Mouse (Mus musculus) kidney, embryonic 16.5 days (tissue): Measurements from ENCODE around the gene Egfr. TPM values are rescaled to one million over a fixed set of nuclear protein-coding genes. Genes with fewer than 3 reads are reported as not detected.

ENCODE experiments used
- ATAC-seq: fragments of 200-750 bp; cut with Nextera tagmentation; 2 replicates; pipeline ENCODE4 v1.8.0; 2017; ENCODE audit warnings: moderate TSS enrichment; ENCODE audit not compliant: low FRiP score, low TSS enrichment
- H3K27ac ChIP-seq: fragments of 300-500 bp; sonication (generic); 2 replicates; pipeline ENCODE4 v1.5.1; 2014; ENCODE audit warnings: low read length
- H3K27me3 ChIP-seq: fragments of 300-500 bp; sonication (generic); 2 replicates; pipeline ENCODE4 v1.6.1; 2014; ENCODE audit warnings: low read length, control low read depth, mixed read lengths; ENCODE audit not compliant: insufficient read depth
- H3K36me3 ChIP-seq: fragments of 300-500 bp; sonication (generic); 2 replicates; pipeline ENCODE4 v1.6.1; 2014; ENCODE audit warnings: low read length, control low read depth, mixed read lengths; ENCODE audit not compliant: insufficient read depth
- H3K4me1 ChIP-seq: fragments of 300-500 bp; sonication (generic); 2 replicates; pipeline ENCODE4 v1.6.1; 2014; ENCODE audit warnings: low read length, control low read depth, mixed read lengths; ENCODE audit not compliant: insufficient read depth
- H3K4me2 ChIP-seq: fragments of 300-500 bp; sonication (generic); replicated peaks from 2 replicates; pipeline ENCODE4 v1.6.1; 2014; ENCODE audit warnings: low read depth, low read length
- H3K4me3 ChIP-seq: fragments of 300-500 bp; sonication (generic); 2 replicates; pipeline ENCODE4 v1.5.1; 2014; ENCODE audit warnings: mild to moderate bottlenecking, low read length
- H3K9ac ChIP-seq: fragments of 300-500 bp; sonication (generic); replicated peaks from 2 replicates; pipeline ENCODE4 v1.6.1; 2014; ENCODE audit warnings: low read length
- H3K9me3 ChIP-seq: fragments of 300-500 bp; sonication (generic); 2 replicates; pipeline ENCODE4 v1.6.1; 2016; ENCODE audit warnings: low read length, control low read depth
- WGBS: fragments of 180-500 bp; shearing (Covaris S2); extraction: QIAGEN DNeasy Blood & Tissue Kit; methylation state at CpG from one replicate; pipeline ENCODE4 v1.1.7; 2014; 5-methylcytosine and 5-hydroxymethylcytosine counted together
- polyA plus RNA-seq: library from polyadenylated mRNA; unstranded; fragments of >200 nt; fragmentation: Nextera tagmentation; extraction: Ambion mirVana; gene quantifications from 2 replicates; pipeline ENCODE4 v1.2.1, GENCODE M21; 2015

Gene Egfr
- polyA plus RNA-seq, 1 experiment from 2014 or later = 4.0 TPM

GRCm38 (mm10) chr11:16800507-16800906 lies 48.5 kb downstream of the Egfr start:
- Histone ChIP-seq H3K9ac (no peak overlapping the region), H3K4me2 (no peak overlapping the region), H3K4me1 (no peaks in the 10 kb centered on the region; the same call in 1 of the 2 replicates), H3K27ac (no peak overlapping the region), H3K9me3 (no peaks in the 10 kb centered on the region), H3K4me3 (no peak overlapping the region), H3K36me3 (no peaks in the 10 kb centered on the region), H3K27me3 (no peaks in the 10 kb centered on the region)
- ATAC-seq = peak; percentile 64; the same call in 1 of the 2 replicates
- 66% methylated on average over 6 of the region's 6 CpGs for WGBS

GRCm38 (mm10) chr11:16802668-16803067 lies 50.7 kb downstream of the Egfr start:
- ATAC-seq = no peak
- 73% methylated on average over 1 of the region's 1 CpGs for WGBS
- Histone ChIP-seq H3K36me3 (no peaks in the 10 kb centered on the region), H3K9ac (no peak overlapping the region), H3K4me3 (no peak overlapping the region), H3K4me1 (no peaks in the 10 kb centered on the region; the same call in 1 of the 2 replicates), H3K27me3 (no peaks in the 10 kb centered on the region), H3K27ac (no peak overlapping the region), H3K9me3 (no peaks in the 10 kb centered on the region), H3K4me2 (no peak overlapping the region)

GRCm38 (mm10) chr11:16804016-16804415 lies 52.0 kb downstream of the Egfr start:
- H3K4me2 ChIP-seq = no peak overlapping the region
- peak; percentile 87 for ATAC-seq
- H3K27ac ChIP-seq = no peak overlapping the region
- H3K9ac ChIP-seq = no peak overlapping the region
- no peaks in the 10 kb centered on the region for H3K9me3 ChIP-seq
- H3K27me3 ChIP-seq = no peaks in the 10 kb centered on the region
- WGBS = 89% methylated on average over 2 of the region's 2 CpGs
- H3K4me3 ChIP-seq = no peak overlapping the region
- H3K36me3 ChIP-seq = no peaks in the 10 kb centered on the region
- peaks cover 4% of the 10 kb centered on the region; the same call in 1 of the 2 replicates for H3K4me1 ChIP-seq

GRCm38 (mm10) chr11:16805886-16806285 lies 53.9 kb downstream of the Egfr start:
- no peak overlapping the region for H3K4me2 ChIP-seq
- H3K4me3 ChIP-seq = no peak overlapping the region
- H3K9me3 ChIP-seq = no peaks in the 10 kb centered on the region
- H3K9ac ChIP-seq = no peak overlapping the region
- H3K4me1 ChIP-seq = peaks cover 14% of the 10 kb centered on the region; the same call in 1 of the 2 replicates
- no peaks in the 10 kb centered on the region for H3K27me3 ChIP-seq
- no peak overlapping the region for H3K27ac ChIP-seq
- WGBS = 83% methylated on average over 4 of the region's 4 CpGs
- no peak for ATAC-seq
- H3K36me3 ChIP-seq = no peaks in the 10 kb centered on the region

- no peaks in the 10 kb centered on the region for H3K9me3 ChIP-seq
- H3K4me3 ChIP-seq = no peak overlapping the region
- H3K36me3 ChIP-seq = no peaks in the 10 kb centered on the region
- 59% methylated on average over 9 of the region's 9 CpGs for WGBS
- H3K27me3 ChIP-seq = no peaks in the 10 kb centered on the region
- H3K9ac ChIP-seq = no peak overlapping the region
- peak; percentile 53; the same call in 1 of the 2 replicates for ATAC-seq
- peak overlapping the region; percentile 49 for H3K27ac ChIP-seq
- peaks cover 14% of the 10 kb centered on the region; the same call in 1 of the 2 replicates for H3K4me1 ChIP-seq
- H3K4me2 ChIP-seq = no peak overlapping the region
Observed at GRCm38 (mm10) chr11:16809161-16809967, 57.4 kb downstream of the Egfr start.

GRCm38 (mm10) chr11:16810086-16810485 lies 58.1 kb downstream of the Egfr start:
- Histone ChIP-seq H3K27me3 (no peaks in the 10 kb centered on the region), H3K9ac (no peak overlapping the region), H3K4me2 (no peak overlapping the region), H3K4me3 (no peak overlapping the region), H3K4me1 (peaks cover 14% of the 10 kb centered on the region; the same call in 1 of the 2 replicates), H3K9me3 (no peaks in the 10 kb centered on the region), H3K27ac (no peak overlapping the region), H3K36me3 (no peaks in the 10 kb centered on the region)
- WGBS = 87% methylated on average over 3 of the region's 3 CpGs
- no peak for ATAC-seq

GRCm38 (mm10) chr11:16813298-16813697 lies 61.3 kb downstream of the Egfr start:
- no peak for ATAC-seq
- Histone ChIP-seq H3K27me3 (no peaks in the 10 kb centered on the region), H3K9me3 (no peaks in the 10 kb centered on the region), H3K9ac (no peak overlapping the region), H3K4me1 (peaks cover 14% of the 10 kb centered on the region; the same call in 1 of the 2 replicates), H3K36me3 (no peaks in the 10 kb centered on the region), H3K27ac (no peak overlapping the region), H3K4me2 (no peak overlapping the region), H3K4me3 (no peak overlapping the region)

GRCm38 (mm10) chr11:16816414-16816813 lies 64.4 kb downstream of the Egfr start:
- no peaks in the 10 kb centered on the region for H3K27me3 ChIP-seq
- no peak overlapping the region for H3K4me3 ChIP-seq

GRCm38 (mm10) chr11:16817336-16818034 lies 65.5 kb downstream of the Egfr start:
- Histone ChIP-seq H3K36me3 (no peaks in the 10 kb centered on the region), H3K4me1 (no peaks in the 10 kb centered on the region), H3K9me3 (no peaks in the 10 kb centered on the region), H3K4me2 (no peak overlapping the region), H3K9ac (no peak overlapping the region), H3K27ac (no peak overlapping the region), H3K4me3 (no peak overlapping the region), H3K27me3 (no peaks in the 10 kb centered on the region)
- 66% methylated on average over 6 of the region's 6 CpGs for WGBS
- peak; percentile 35; the same call in 1 of the 2 replicates for ATAC-seq

More at GRCm38 (mm10) chr11:16816414-16816813, 64.4 kb downstream of the Egfr start:
- Histone ChIP-seq H3K9me3 (no peaks in the 10 kb centered on the region), H3K4me1 (no peaks in the 10 kb centered on the region), H3K36me3 (no peaks in the 10 kb centered on the region), H3K4me2 (no peak overlapping the region), H3K27ac (no peak overlapping the region), H3K9ac (no peak overlapping the region)
- 87% methylated on average over 9 of the region's 9 CpGs for WGBS
- no peak for ATAC-seq

GRCm38 (mm10) chr11:16819424-16819823 lies 67.4 kb downstream of the Egfr start:
- ATAC-seq = no peak
- WGBS = 89% methylated on average over 1 of the region's 1 CpGs
- Histone ChIP-seq H3K9me3 (no peaks in the 10 kb centered on the region), H3K4me1 (no peaks in the 10 kb centered on the region), H3K27ac (no peak overlapping the region), H3K27me3 (no peaks in the 10 kb centered on the region), H3K4me3 (no peak overlapping the region), H3K36me3 (no peaks in the 10 kb centered on the region), H3K4me2 (no peak overlapping the region), H3K9ac (no peak overlapping the region)
